Mouse (Mus musculus): ENCODE results near the gene Sec22a. TPM values are rescaled to one million over a fixed set of nuclear protein-coding genes. Genes with fewer than 3 reads are reported as not detected.
A peak's percentile ranks its signal among the peaks of the same experiment; 100 is the strongest.

Gene Sec22a
- polyA plus RNA-seq, 1 experiment from 2014 or later = 37.1 TPM

GRCm38 (mm10) chr16:35271572-35271971, 92.1 kb downstream of the Sec22a start:
- Histone ChIP-seq H3K4me1 (peaks cover 38% of the 10 kb centered on the region), H3K27ac (0 out of 2 replicates have a peak overlapping the region, but pooled peaks have one; percentile 33), H3K4me3 (no peak overlapping the region), H3K9me3 (no peaks in the 10 kb centered on the region), H3K36me3 (replicated peaks) (no peaks in the 10 kb centered on the region), H3K27me3 (ENCODE audit: poor library complexity, severe bottlenecking) (peaks cover 30% of the 10 kb centered on the region)
- WGBS = 55% methylated on average over 4 of the region's 4 CpGs
- no peak for DNase-seq (ENCODE audit: extremely low spot score, low spot score)

- no peak overlapping the region for H3K4me3 ChIP-seq
- H3K27me3 ChIP-seq (ENCODE audit: poor library complexity, severe bottlenecking) = peaks cover 28% of the 10 kb centered on the region
- no peak for DNase-seq (ENCODE audit: extremely low spot score, low spot score)
- 77% methylated on average over 6 of the region's 6 CpGs for WGBS
- no peak overlapping the region for H3K27ac ChIP-seq
- no peaks in the 10 kb centered on the region for H3K9me3 ChIP-seq
- H3K4me1 ChIP-seq = peaks cover 42% of the 10 kb centered on the region
- H3K36me3 ChIP-seq (replicated peaks) = no peaks in the 10 kb centered on the region
These were observed 92.8 kb downstream of the Sec22a start for GRCm38 (mm10) chr16:35270945-35271344.

- Histone ChIP-seq H3K27me3 (ENCODE audit: poor library complexity, severe bottlenecking) (peaks cover 26% of the 10 kb centered on the region), H3K4me3 (no peak overlapping the region), H3K9me3 (no peaks in the 10 kb centered on the region), H3K27ac (peak overlapping the region; percentile 30; the same call in 1 of the 2 replicates), H3K4me1 (peaks cover 47% of the 10 kb centered on the region), H3K36me3 (replicated peaks) (no peaks in the 10 kb centered on the region)
- DNase-seq (ENCODE audit: extremely low spot score, low spot score) = peak; percentile 79
- 48% methylated on average over 10 of the region's 10 CpGs for WGBS
These were observed 93.3 kb downstream of the Sec22a start for GRCm38 (mm10) chr16:35270353-35270934.

Other genes starting within 250 kb of the Sec22a start
- 0.64 and 0.67 TPM in 2 replicates for gene Adcy5, start 209.0 kb downstream of the Sec22a start, polyA plus RNA-seq (2016; fragmentation: Nextera tagmentation; extraction: Ambion mirVana)
- gene Pdia5, start 127.0 kb upstream of the Sec22a start, polyA plus RNA-seq (2016; fragmentation: Nextera tagmentation; extraction: Ambion mirVana) = 19.1 and 22.7 TPM in 2 replicates
- gene Sema5b, start 177.2 kb upstream of the Sec22a start, polyA plus RNA-seq (2016; fragmentation: Nextera tagmentation; extraction: Ambion mirVana) = 35.7 and 37.5 TPM in 2 replicates

Data from forebrain, embryonic 10.5 days (tissue).